ENCODE assay signal across 16 mouse cellular contexts in genomic region chr5:105393731-105394130, GRCm38 (mm10).
"Had no signal": no experiment of that assay in that cellular context is flagged by ENCODE, and none has a peak within 500 bp of the region (broad histone marks: within the 10 kb centered on the region; RNA-seq: fewer than 3 reads in every experiment).

No protein-coding gene starts in this region.

- H3K9ac ChIP-seq: liver, postnatal 0 days; lung, embryonic 15.5 days; midbrain, embryonic 12.5 days; midbrain, embryonic 15.5 days; neural tube, embryonic 12.5 days; stomach, embryonic 15.5 days had no signal

- ATAC-seq: liver, postnatal 0 days; lung, postnatal 0 days; midbrain, embryonic 15.5 days had no signal

- H3K4me1 ChIP-seq: lung, embryonic 15.5 days; midbrain, embryonic 12.5 days; midbrain, embryonic 15.5 days; neural tube, embryonic 12.5 days; stomach, embryonic 15.5 days had no signal

- H3K4me3 ChIP-seq: lung, embryonic 15.5 days; megakaryocyte, embryonic 14.5 days; midbrain, embryonic 12.5 days; midbrain, embryonic 15.5 days; neural tube, embryonic 12.5 days; stomach, embryonic 15.5 days had no signal

- DNase-seq: liver, postnatal 0 days; lung, adult 2 months; lung, postnatal 14 days; lung, postnatal 36 days; right cerebral cortex, postnatal 14 days; thymus, adult 2 months; thymus, postnatal 36 days had no signal

- H3K27me3 ChIP-seq: lung, embryonic 15.5 days; midbrain, embryonic 12.5 days; midbrain, embryonic 15.5 days; neural tube, embryonic 12.5 days; stomach, embryonic 15.5 days had no signal

- H3K36me3 ChIP-seq: lung, embryonic 15.5 days; midbrain, embryonic 12.5 days; midbrain, embryonic 15.5 days; neural tube, embryonic 12.5 days; stomach, embryonic 15.5 days had no signal

- H3K27ac ChIP-seq: lung, embryonic 15.5 days; macrophage; midbrain, embryonic 12.5 days; midbrain, embryonic 15.5 days; neural tube, embryonic 12.5 days; stomach, embryonic 15.5 days; stomach, postnatal 0 days had no signal

- H3K9me3 ChIP-seq: lung, embryonic 15.5 days; midbrain, embryonic 15.5 days; stomach, embryonic 15.5 days had no signal

- H3K4me2 ChIP-seq: lung, embryonic 15.5 days; midbrain, embryonic 12.5 days; midbrain, embryonic 15.5 days; neural tube, embryonic 12.5 days; stomach, embryonic 15.5 days had no signal
